Mouse (Mus musculus) ES-E14 (cell line): Measurements from ENCODE around the gene Cln5.

ENCODE experiments used
- CHD2 ChIP-seq: IDR thresholded peaks from 2 replicates; pipeline ENCODE4 v1.6.1; 2014; ENCODE audit warnings: mild to moderate bottlenecking, low read depth, low read length, inconsistent platforms
- MAFK ChIP-seq: IDR thresholded peaks from 2 replicates; pipeline ENCODE4 v1.6.1; 2014; ENCODE audit warnings: mild to moderate bottlenecking, low read depth, low read length, inconsistent platforms; ENCODE audit not compliant: insufficient read depth
- ZC3H11A ChIP-seq: IDR thresholded peaks from 2 replicates; pipeline ENCODE4 v1.6.1; 2012; ENCODE audit warnings: low read depth, mild to moderate bottlenecking, inconsistent platforms, low read length, borderline replicate concordance

DNA sequence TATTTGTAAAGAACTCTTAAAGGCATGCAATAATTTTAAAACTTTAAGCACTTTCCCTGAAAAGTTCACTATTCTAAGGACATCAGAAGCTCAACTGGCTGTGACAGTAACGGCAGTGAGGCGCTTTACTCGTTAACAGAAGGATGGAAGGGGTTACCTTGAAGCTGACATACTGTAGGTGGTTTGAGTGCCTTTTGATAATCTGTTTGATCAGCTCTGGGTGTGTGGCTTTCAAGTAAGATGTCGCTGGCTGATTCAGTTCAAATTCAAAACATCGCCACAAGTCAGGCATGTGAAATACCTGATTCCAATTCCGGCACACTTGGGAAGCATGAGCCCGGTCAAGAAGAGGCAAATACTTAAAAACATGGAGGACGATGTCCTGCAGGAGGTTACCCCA, 25.0 kb downstream of the Cln5 start:
- no peak for TF ChIP-seq CHD2
- TF ChIP-seq ZC3H11A, result no peak
- no peak for TF ChIP-seq MAFK
